Mouse (Mus musculus) midbrain, embryonic 14.5 days (tissue): Measurements from ENCODE around the gene Slc35g1. TPM values are rescaled to one million over a fixed set of nuclear protein-coding genes. Genes with fewer than 3 reads are reported as not detected.

ENCODE experiments used
- ATAC-seq: fragments of 200-750 bp; cut with Nextera tagmentation; 2 replicates; pipeline ENCODE4 v1.8.0; 2017; ENCODE audit warnings: moderate number of reproducible peaks, moderate library complexity; ENCODE audit not compliant: low FRiP score, low TSS enrichment
- DNase-seq: peaks from one replicate; pipeline ENCODE4 v3.0.0-alpha.2; 2015
- H3K27ac ChIP-seq: fragments of 300-500 bp; sonication (generic); replicated peaks from 2 replicates; pipeline ENCODE4 v1.5.1; 2014; ENCODE audit warnings: mild to moderate bottlenecking, low read depth, low read length, moderate library complexity
- H3K27me3 ChIP-seq: fragments of 300-500 bp; sonication (generic); 2 replicates; pipeline ENCODE4 v1.6.1; 2014; ENCODE audit warnings: low read length, control low read depth, mixed read lengths; ENCODE audit not compliant: control insufficient read depth, insufficient read depth
- H3K36me3 ChIP-seq: fragments of 300-500 bp; sonication (generic); 2 replicates; pipeline ENCODE4 v1.6.1; 2014; ENCODE audit warnings: low read length, control low read depth; ENCODE audit not compliant: control insufficient read depth, insufficient read depth
- H3K4me1 ChIP-seq: fragments of 300-500 bp; sonication (generic); 2 replicates; pipeline ENCODE4 v1.6.1; 2014; ENCODE audit warnings: mild to moderate bottlenecking, antibody characterized with exemption, low read length, control low read depth; ENCODE audit not compliant: control insufficient read depth, insufficient read depth
- H3K4me2 ChIP-seq: fragments of 300-500 bp; sonication (generic); 2 replicates; pipeline ENCODE4 v1.6.1; 2014; ENCODE audit warnings: mild to moderate bottlenecking, low read length, moderate library complexity
- H3K4me3 ChIP-seq: fragments of 300-500 bp; sonication (generic); replicated peaks from 2 replicates; pipeline ENCODE4 v1.5.1; 2014; ENCODE audit warnings: low read depth, low read length
- H3K9ac ChIP-seq: fragments of 300-500 bp; sonication (generic); replicated peaks from 2 replicates; pipeline ENCODE4 v1.6.1; 2014; ENCODE audit warnings: mild to moderate bottlenecking, low read length, moderate library complexity
- H3K9me3 ChIP-seq: fragments of 300-500 bp; sonication (generic); 2 replicates; pipeline ENCODE4 v1.6.1; 2016; ENCODE audit warnings: low read length, control low read depth, mixed read lengths; ENCODE audit not compliant: control insufficient read depth
- WGBS: fragments of 180-500 bp; shearing (Covaris S2); extraction: QIAGEN DNeasy Blood & Tissue Kit; methylation state at CpG from one replicate; pipeline ENCODE4 v1.1.7; 2014; 5-methylcytosine and 5-hydroxymethylcytosine counted together
- polyA plus RNA-seq: library from polyadenylated mRNA; unstranded; fragments of >200 nt; fragmentation: Nextera tagmentation; extraction: Ambion mirVana; gene quantifications from 2 replicates; pipeline ENCODE4 v1.2.1, GENCODE M21; 2014

Gene Slc35g1
- polyA plus RNA-seq, result 0.86 and 1.5 TPM in 2 replicates

GRCm38 (mm10) chr19:38395701-38396632 is at the start of gene Slc35g1:
TSS of gene Slc35g1 (plus strand) at chr19:38395980.
- peak within 1 kb of the TSS; percentile 60 for H3K9ac ChIP-seq
- peak within 1 kb of the TSS; percentile 69 for H3K4me3 ChIP-seq
- ATAC-seq (peak; percentile 91), DNase-seq (peak; percentile 92)
- H3K27me3 ChIP-seq, result no peaks in the 10 kb centered on the region
- H3K4me2 ChIP-seq, result peak within 1 kb of the TSS; percentile 72
- no peaks in the 10 kb centered on the region for H3K4me1 ChIP-seq
- under 1% methylated on average over 89 of the region's 90 CpGs for WGBS
- no peaks in the 10 kb centered on the region for H3K9me3 ChIP-seq
- no peaks in the 10 kb centered on the region for H3K36me3 ChIP-seq
- 0 out of 2 replicates have a peak within 1 kb of the TSS, but pooled peaks have one; percentile 14 for H3K27ac ChIP-seq

DNA sequence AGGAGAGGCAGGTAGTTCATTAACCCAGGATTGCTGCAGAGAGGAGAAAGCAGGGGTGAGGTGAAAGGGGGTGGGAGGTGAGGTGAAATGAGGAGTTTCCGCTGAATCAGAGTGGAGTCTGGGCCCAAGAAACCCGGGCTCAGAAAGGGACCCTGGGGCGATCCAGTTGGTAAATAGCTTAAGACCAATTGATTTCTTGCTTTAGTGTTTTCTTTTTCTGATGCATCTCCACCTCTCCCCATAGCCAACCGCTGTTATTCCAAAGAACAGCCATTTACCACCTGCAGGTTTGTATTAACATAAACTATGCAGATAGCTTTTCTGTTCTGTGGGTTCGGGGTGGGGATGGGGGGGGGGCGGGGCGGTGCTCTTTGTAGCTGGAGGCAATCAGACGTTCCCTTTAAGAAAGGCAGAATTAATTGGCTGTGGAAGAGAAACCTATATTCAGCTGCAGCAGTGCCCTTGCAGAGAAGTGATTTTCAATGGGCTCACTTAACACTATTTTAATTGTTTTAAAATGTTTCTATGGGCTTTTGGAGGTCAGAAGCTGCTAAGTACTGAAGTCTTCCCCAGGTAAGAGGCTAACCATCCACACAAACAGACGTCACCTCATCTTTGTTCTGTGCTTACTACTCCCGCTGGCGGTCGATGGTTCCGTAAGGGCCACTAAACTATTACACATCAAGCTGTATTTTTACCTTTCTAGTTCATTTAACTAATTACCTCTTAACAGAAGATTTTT is 47.3 kb upstream of the Slc35g1 start:
- Histone ChIP-seq H3K27ac (no peak overlapping the region), H3K9ac (no peak overlapping the region), H3K4me3 (no peak overlapping the region), H3K4me2 (0 out of 2 replicates have a peak overlapping the region, but pooled peaks have one; percentile 17), H3K36me3 (no peaks in the 10 kb centered on the region), H3K27me3 (no peaks in the 10 kb centered on the region), H3K9me3 (0 out of 2 replicates have a peak, but pooled peaks cover 3% of the 10 kb centered on the region), H3K4me1 (no peaks in the 10 kb centered on the region; the same call in 1 of the 2 replicates)
- ATAC-seq (peak; percentile 46; the same call in 1 of the 2 replicates), DNase-seq (peak; percentile 53)
- WGBS, result 30% methylated on average over 13 of the region's 13 CpGs

DNA sequence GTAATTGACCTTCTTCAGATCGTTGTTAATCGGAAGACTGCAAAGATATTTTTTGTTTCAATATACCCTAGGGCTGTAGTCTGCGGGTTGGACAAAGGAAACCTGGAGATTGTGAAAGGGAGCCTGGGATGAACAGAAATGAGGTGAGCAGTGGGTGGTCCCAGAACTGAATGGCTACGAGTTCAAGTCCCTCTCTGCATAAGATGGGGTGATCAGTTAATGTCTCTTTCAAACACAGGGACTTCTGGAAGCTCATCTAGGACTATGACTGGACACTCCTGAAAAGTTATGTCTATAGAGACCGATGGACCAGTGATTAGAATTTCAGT is 46.8 kb upstream of the Slc35g1 start:
- ATAC-seq (no peak), DNase-seq (no peak)
- 78% methylated on average over 5 of the region's 5 CpGs for WGBS
- Histone ChIP-seq H3K36me3 (no peaks in the 10 kb centered on the region), H3K4me2 (no peak overlapping the region), H3K27ac (no peak overlapping the region), H3K4me3 (no peak overlapping the region), H3K9ac (no peak overlapping the region), H3K9me3 (0 out of 2 replicates have a peak, but pooled peaks cover 3% of the 10 kb centered on the region), H3K4me1 (no peaks in the 10 kb centered on the region; the same call in 1 of the 2 replicates), H3K27me3 (no peaks in the 10 kb centered on the region)

- Histone ChIP-seq H3K9ac (no peak overlapping the region), H3K4me1 (no peaks in the 10 kb centered on the region; the same call in 1 of the 2 replicates), H3K27me3 (no peaks in the 10 kb centered on the region), H3K27ac (no peak overlapping the region), H3K4me3 (no peak overlapping the region), H3K9me3 (no peaks in the 10 kb centered on the region), H3K36me3 (no peaks in the 10 kb centered on the region), H3K4me2 (no peak overlapping the region)
- WGBS, result 91% methylated on average over 2 of the region's 2 CpGs
- no peak for ATAC-seq
- DNase-seq, result no peak
These were observed 44.6 kb upstream of the Slc35g1 start for GRCm38 (mm10) chr19:38351202-38351601.

GRCm38 (mm10) chr19:38351728-38352127 is 44.1 kb upstream of the Slc35g1 start:
- Histone ChIP-seq H3K4me1 (no peaks in the 10 kb centered on the region; the same call in 1 of the 2 replicates), H3K27me3 (no peaks in the 10 kb centered on the region), H3K4me2 (no peak overlapping the region), H3K36me3 (no peaks in the 10 kb centered on the region), H3K4me3 (no peak overlapping the region), H3K9me3 (no peaks in the 10 kb centered on the region), H3K9ac (no peak overlapping the region), H3K27ac (no peak overlapping the region)
- WGBS, result 96% methylated on average over 3 of the region's 3 CpGs
- DNase-seq, result no peak
- no peak for ATAC-seq

DNA sequence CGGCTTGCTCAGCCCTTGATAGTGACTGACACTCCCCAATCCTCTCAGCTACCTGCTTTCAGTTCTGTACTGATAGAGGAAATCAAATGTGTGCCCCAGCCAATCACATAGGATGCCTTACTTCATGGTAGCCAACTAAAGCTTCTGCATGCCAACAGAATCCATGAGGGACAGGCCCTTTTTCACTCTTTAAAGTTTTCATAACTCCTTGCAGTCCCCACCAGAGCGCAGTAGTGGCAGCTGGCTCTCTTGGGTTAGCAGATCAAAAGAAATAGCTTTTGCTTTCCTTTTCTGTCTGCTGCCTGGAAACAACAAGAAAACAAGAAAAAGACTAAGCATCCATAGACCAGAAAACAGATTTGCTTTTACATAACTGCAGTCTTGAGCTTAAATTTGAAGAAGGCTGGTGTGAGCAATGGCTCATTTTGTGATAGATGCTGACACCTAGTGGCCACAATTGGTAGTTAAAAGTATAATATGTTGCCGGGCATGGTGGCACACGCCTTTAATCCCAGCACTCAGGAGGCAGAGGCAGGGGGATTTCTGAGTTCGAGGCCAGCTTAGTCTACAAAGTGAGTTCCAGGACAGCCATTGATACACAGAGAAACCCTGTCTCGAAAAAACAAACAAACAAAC is 43.2 kb upstream of the Slc35g1 start:
- H3K4me2 ChIP-seq, result no peak overlapping the region
- no peak; the same call in 1 of the 2 replicates for ATAC-seq
- no peaks in the 10 kb centered on the region for H3K36me3 ChIP-seq
- H3K27ac ChIP-seq, result no peak overlapping the region
- no peak overlapping the region for H3K9ac ChIP-seq
- no peak overlapping the region for H3K4me3 ChIP-seq
- peak; percentile 89 for DNase-seq
- no peaks in the 10 kb centered on the region; the same call in 1 of the 2 replicates for H3K4me1 ChIP-seq
- no peaks in the 10 kb centered on the region for H3K27me3 ChIP-seq
- no peaks in the 10 kb centered on the region for H3K9me3 ChIP-seq
- WGBS, result 42% methylated on average over 6 of the region's 6 CpGs

DNA sequence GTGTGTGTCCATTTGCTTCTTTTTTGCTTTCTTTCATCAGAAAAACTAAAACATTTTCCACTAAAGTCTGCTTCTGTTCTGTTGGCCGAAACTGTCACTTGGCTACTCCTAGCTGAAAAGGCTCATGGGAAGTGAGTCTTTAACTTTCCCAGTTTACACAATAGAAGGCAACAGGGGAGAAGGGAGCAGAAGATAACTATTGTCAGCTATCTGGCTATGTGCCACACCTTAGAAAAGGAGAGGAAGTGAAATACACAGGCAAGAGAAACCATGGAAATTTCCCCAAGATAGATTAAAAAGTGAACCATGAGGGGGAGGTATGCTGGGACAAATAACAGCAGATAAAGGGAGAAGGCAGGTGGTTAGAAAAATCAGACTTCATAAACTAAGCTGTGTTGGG is 41.5 kb upstream of the Slc35g1 start:
- no peak overlapping the region for H3K4me3 ChIP-seq
- DNase-seq (no peak), ATAC-seq (no peak)
- H3K36me3 ChIP-seq, result no peaks in the 10 kb centered on the region
- no peak overlapping the region for H3K9ac ChIP-seq
- no peaks in the 10 kb centered on the region for H3K27me3 ChIP-seq
- H3K9me3 ChIP-seq, result no peaks in the 10 kb centered on the region
- H3K4me2 ChIP-seq, result no peak overlapping the region
- no peak overlapping the region for H3K27ac ChIP-seq
- H3K4me1 ChIP-seq, result no peaks in the 10 kb centered on the region
- 90% methylated on average over 1 of the region's 1 CpGs for WGBS

DNA sequence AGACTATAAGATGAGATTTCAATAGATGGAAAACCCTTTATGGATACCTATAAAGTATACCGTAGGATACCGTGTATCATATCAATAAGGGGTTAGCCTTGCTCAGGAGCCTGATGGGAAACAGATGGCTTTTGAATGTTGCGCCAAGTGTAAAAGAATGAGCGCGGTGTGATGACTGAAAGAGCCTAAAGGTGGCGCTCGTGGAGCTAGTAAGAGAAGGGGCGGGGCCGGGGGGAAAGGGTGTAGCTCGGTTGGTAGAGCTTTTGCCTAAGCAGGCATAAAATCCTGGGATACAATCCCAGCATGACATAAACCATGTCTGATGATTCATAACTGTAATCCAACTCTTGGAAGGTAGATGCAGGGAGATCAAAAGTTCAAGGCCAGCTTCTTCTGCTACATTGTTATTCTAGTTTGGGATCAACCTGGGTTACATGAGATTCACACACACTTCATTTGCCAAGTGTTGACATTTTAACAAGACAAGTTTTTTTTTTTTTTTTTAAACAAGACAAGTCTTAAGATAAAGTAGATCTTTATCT is 40.9 kb upstream of the Slc35g1 start:
- Histone ChIP-seq H3K27ac (no peak overlapping the region), H3K36me3 (no peaks in the 10 kb centered on the region), H3K4me3 (no peak overlapping the region), H3K9ac (no peak overlapping the region), H3K4me2 (no peak overlapping the region), H3K9me3 (no peaks in the 10 kb centered on the region), H3K4me1 (no peaks in the 10 kb centered on the region), H3K27me3 (no peaks in the 10 kb centered on the region)
- whole genome bisulfite sequencing, result 69% methylated on average over 10 of the region's 10 CpGs
- ATAC-seq (no peak), DNase-seq (no peak)
